Mouse (Mus musculus) thymus, postnatal 0 days (tissue): Measurements from ENCODE around the gene Cdc25b. TPM values are rescaled to one million over a fixed set of nuclear protein-coding genes. Genes with fewer than 3 reads are reported as not detected.

ENCODE experiments used
- DNase-seq: peaks from one replicate; pipeline ENCODE4 v3.0.0-alpha.2; 2015; ENCODE audit warnings: low spot score
- polyA plus RNA-seq: library from polyadenylated mRNA; unstranded; fragments of >200 nt; fragmentation: Nextera tagmentation; extraction: Ambion mirVana; gene quantifications from 2 replicates; pipeline ENCODE4 v1.2.1, GENCODE M21; 2015

The Cdc25b gene
- polyA plus RNA-seq: 48.4 and 58.6 TPM in 2 replicates

DNA sequence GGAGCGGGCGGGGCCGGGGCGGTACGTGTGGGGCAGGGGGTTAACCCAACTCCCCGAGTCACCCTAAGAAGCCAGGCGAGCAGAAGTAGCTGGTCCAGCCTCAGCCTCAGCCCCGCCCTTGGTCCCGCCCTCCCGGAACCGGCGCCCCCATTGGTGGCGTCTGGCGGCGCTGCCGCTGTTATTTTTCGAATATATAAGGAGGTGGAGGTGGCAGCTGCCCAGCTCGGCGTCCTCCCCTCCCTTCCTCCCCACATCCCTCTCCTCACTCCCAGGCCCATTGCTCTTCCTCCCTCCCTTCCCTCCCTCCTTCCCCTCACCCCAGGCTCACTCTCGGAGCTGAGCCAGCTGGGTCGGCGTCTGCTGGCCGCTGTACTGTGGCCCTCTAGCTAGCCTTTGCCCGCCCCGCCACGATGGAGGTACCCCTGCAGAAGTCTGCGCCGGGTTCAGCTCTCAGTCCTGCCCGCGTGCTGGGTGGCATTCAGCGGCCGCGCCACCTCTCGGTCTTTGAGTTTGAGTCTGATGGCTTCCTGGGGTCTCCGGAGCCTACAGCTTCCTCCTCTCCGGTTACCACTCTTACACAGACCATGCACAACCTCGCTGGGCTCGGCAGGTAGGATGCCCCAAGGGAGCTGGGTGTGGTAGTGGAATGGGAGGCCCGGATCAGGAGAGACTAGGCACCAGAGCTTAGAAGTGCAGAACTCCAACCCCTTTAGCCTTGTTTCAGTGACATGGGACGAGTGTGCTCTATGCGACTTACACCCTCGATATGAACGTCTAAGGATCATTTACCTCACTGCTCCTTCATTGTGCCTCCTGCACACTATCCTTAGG lies at the start of gene Cdc25b, which contains the start of gene Spef1:
Cdc25b (plus strand) TSS at position 179 of the 831 bp plus-strand sequence.
Spef1 (minus strand) TSS at position 512 of the 831 bp plus-strand sequence.
- DNase-seq: peak; percentile 83

DNA sequence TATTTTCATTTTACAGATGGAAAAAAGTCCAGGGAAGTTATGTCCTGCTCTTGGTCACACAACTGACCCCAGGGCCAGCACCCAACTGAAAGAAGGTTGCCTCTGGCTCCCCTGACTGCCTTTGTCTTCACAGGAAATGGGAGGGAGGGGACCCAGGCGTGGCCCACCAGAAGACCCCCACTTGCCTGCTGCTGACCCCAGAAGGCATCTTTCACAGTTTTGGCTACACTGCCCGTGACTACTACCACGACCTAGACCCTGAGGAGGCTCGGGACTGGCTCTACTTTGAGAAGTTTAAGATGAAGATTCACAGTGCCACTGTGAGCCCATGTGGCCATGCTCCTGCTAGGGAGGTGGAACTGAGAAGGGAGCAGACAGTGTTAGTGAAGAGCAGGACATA lies 48.5 kb upstream of the Cdc25b start:
- DNase-seq: no peak

DNA sequence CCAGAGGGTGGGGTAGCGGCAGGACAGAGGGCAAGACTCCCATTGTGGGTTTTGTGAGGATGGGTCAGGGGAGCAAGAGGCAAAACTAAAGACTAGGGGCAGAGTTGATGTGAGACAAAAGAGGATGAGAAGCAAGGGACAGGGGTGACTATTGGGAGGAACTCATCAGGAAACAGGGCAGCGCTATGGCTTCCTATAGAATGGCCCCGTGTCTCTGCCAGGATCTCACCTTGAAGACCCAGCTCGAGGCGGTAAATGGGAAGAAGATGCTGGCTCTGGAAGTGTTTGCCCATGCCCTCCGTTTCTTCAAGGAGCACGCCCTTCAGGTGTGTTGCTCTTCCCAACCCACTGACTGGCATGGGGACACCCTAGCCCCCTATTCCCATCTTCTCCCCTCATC lies 48.0 kb upstream of the Cdc25b start:
- DNase-seq: no peak

DNA sequence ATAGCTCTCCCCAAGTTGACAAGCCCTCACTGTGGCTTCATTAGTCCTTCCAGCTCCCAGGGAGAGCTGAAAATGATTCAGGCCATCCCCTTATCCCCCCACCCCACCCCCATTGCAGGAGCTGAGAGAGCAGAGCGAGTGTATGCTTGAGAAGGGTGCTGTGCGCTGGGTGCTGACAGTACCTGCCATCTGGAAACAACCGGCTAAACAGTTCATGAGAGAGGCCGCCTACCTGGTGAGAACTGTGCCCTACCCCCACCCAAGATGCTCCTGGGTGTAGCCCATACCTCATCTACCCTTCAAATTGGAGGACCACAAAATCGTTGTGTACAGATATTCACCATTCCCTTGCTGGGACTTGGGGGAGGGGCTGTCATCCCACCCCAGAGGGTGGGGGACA lies 47.5 kb upstream of the Cdc25b start:
- no peak for DNase-seq

DNA sequence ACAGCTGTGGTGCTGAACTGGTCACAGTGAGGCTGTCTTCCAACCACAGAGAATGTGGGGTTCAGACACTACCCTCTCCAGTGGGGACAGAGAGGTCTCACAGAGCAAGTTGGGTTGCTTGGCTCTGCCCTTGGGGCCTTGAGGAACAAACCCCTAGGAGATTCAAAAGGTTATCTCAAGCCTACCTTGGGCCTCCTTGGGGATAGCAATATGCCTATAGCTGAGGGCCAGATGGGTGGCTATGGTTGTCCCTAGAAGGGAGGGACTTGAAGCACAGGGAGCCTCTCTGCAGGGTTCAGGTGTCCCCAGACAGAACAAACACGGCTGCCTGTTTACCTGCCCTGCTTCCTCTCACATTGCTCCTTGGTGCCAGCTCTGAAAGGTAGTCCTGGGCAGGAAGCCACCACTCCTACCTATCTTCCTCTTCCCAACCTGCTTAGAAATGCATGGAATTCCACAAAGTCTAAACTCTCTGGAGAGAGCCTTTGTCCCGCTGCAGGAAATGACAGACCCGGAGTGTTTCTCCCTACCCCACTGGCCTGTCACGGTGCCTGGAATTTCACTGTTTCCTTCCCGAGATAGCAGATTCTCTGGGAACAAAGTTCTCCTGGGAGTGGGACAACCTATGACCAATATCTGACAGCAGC lies 46.7 kb upstream of the Cdc25b start:
- DNase-seq: no peak

DNA sequence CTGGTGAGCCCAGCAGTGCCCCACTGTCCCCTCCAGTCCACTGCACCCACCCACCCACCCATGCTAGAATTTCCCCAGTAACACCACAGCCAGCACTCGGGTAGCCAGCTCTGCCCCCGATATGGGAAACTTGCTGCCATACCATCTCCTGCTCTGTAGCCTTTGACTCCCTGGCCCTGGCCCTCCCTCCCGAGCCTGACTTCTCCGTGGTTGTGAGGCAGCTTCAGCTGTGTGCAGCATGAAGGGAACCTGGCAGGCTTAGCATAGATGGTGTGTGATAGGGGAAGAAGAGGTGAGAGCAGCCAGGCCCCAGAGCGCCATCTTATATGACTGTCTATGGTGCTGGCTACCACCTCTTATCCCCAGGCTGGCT lies 46.2 kb upstream of the Cdc25b start:
- DNase-seq: no peak

- no peak for DNase-seq
Measured at GRCm38 (mm10) chr2:131141336-131141986, 45.3 kb upstream of the Cdc25b start.

DNA sequence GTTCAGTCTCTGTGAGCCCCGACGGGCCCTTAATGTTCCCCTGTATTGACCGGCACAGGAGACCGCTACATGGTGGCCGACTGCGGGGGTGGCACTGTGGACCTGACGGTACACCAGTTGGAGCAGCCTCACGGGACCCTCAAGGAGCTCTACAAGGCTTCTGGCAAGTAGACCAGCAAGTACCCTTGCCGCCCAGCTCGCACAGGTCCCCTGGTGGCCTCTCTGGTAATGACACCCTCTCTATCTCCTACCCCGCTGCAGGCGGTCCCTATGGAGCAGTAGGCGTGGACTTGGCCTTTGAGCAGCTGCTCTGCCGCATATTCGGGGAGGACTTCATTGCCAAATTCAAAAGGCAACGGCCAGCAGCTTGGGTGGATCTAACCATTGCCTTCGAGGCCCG lies 44.2 kb upstream of the Cdc25b start:
- peak; percentile 70 for DNase-seq

DNA sequence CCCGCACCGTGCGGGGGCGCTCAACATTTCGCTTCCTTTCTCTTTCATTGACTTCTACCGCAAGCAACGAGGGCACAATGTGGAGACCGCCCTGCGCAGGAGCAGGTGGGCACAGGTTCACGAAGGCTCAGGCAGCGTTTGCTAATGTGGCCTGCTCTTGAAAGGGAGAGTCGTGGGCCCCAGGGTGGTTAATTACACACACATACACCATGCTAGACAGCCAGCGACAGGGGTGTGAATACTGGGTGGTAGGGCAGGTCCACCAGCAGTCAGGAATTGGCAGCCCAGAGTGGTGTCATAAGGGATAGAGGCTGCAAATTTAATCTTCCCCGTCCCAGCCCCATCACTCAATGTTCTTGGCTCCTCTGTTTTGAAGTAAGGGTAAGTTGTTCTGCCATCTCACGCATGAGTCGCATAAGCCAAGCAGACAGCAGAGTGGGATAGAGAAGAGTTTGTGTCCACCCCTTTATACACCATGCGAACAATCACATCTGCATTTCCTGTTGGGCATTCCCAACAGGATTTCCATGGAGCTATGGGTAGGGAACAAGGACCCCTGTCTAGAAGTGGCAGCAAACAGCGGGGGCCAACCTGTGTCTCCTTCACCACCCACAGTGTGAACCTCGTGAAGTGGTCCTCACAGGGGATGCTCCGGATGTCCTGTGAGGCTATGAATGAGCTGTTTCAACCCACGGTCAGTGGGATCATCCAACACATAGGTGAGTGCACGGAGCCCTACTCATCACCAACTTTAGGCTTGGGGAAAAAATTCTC lies 43.6 kb upstream of the Cdc25b start:
- DNase-seq: no peak

DNA sequence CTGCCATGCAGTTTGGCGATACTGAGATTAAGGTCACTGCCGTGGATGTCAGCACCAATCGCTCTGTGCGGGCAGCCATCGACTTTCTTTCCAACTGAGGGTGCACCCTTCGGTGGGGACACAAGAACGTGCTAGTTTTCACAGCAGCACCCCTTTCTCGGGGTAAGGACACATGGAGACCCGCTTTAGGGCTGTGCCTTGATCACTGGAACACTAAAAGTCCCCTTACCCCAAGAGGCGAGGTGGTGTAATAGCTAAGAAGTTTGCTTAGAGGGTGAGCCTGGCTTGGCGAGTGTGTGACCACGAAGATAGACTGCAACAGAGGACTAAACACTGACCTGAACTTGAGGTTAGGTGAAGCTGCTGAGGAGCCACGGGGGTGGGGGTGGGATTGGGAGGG lies 41.6 kb upstream of the Cdc25b start:
- DNase-seq: no peak

DNA sequence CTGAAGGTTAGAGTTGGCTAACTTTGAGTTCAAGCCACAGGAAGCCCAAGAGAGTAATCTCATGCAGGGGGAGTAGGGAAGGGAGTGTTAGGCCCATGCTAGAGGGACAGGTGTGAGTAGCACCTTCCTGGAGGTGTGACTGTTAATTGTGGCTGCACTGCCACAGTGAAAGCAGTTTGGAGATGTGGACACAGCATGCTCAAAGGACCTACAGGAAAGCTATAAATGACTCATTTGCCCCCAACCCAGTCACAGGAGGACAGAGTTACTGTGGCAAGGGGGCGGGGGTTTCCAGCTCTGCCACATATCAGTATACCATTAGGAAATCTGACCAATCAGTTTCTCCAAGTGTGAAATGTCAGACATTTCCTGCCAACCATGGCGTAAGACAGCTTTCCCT lies 41.2 kb upstream of the Cdc25b start:
- DNase-seq: no peak

GRCm38 (mm10) chr2:131146193-131147042 lies 40.3 kb upstream of the Cdc25b start:
- no peak for DNase-seq

- DNase-seq: no peak
Measured at GRCm38 (mm10) chr2:131147043-131147365, 39.7 kb upstream of the Cdc25b start.

GRCm38 (mm10) chr2:131148353-131149253 lies 38.1 kb upstream of the Cdc25b start:
- no peak for DNase-seq

- DNase-seq: no peak
Measured at GRCm38 (mm10) chr2:131149254-131149578, 37.5 kb upstream of the Cdc25b start.

DNA sequence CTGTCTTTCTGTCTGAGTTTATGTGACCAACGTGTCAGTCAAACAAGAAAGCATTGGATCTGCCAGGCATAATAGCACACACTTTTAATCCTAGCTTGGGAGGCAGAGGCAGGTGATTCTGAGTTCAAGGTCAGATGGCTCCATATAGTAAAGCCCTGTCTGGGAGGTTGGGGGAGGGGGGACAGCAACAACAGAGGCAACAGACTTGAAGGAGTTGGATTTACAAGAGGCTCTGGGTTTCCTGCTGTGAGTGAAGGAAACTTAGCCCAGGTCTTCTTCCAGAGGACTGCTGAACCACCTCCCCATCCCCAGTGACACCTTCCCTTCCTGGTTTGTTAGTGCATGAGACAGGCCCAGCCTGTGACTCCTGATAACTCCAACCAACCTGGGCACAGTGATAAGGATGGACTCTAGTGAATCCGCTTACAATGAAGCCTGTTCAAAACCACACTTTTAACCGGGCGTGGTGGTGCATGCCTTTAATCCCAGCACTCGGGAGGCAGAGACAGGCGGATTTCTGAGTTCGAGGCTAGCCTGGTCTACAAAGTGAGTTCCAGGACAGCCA lies 34.5 kb upstream of the Cdc25b start:
- no peak for DNase-seq

- no peak for DNase-seq
Measured at GRCm38 (mm10) chr2:131154036-131154435, 32.7 kb upstream of the Cdc25b start.

DNA sequence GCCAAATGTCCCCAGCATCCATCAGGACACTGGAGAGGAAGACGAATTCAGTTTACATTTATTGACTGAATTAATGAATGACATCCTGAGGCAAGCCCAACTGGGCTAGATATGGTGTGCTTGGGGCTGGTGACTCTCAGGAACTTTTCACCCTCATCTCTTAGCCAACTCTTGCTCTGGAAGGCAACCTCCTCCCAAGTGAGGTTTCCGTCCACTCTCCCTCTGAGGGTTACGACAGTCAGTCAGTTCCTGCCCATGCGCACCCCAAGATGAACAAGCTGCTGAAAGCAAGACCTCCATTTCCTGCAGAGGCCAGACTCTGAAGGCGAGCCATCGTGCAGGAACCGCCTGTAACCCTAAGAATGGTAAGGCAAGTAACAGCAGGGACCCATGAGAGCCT lies 29.8 kb upstream of the Cdc25b start:
- no peak for DNase-seq

DNA sequence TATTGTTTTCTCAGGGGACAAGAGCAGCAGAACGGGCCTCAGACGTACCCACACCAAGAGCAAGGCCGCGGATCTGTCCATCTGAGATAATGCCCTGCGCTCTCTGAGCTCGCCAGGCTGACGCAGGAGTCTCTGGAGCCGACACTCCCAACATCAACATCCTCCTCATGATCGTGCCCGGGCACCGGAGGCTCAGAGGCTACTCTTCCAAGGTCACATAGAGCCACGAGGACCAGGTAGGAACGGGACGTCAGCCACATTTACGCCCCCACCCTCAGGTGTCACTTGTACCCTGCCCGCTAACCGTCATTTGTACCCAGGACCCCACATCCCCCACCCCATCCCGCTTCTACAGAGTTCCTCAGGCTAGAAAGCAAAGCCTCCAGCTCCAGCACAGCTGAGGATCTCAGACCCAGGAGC lies 27.2 kb upstream of the Cdc25b start:
- DNase-seq: no peak
